Mouse (Mus musculus) urinary bladder, postnatal 25 days (tissue): Measurements from ENCODE around the gene Nsg2.

Experiments
- DNase-seq: peaks from one replicate; pipeline ENCODE4 v3.0.0; 2022; ENCODE audit warnings: low spot score

Gene Nsg2

GRCm38 (mm10) chr11:32083462-32083861 is 83.2 kb downstream of the Nsg2 start:
- DNase-seq = no peak

GRCm38 (mm10) chr11:32086525-32086924 is 86.3 kb downstream of the Nsg2 start:
- DNase-seq = no peak

- DNase-seq = no peak
Measured at GRCm38 (mm10) chr11:32087376-32087775, 87.1 kb downstream of the Nsg2 start.

GRCm38 (mm10) chr11:32087779-32088442 is 87.6 kb downstream of the Nsg2 start:
- DNase-seq = no peak

- no peak for DNase-seq
Measured at GRCm38 (mm10) chr11:32095793-32096192, 95.5 kb downstream of the Nsg2 start.

- no peak for DNase-seq
Measured at GRCm38 (mm10) chr11:32096346-32096745, 96.1 kb downstream of the Nsg2 start.

- DNase-seq = no peak
Measured at GRCm38 (mm10) chr11:32101059-32101632, 100.9 kb downstream of the Nsg2 start.

GRCm38 (mm10) chr11:32102976-32103375 is 102.7 kb downstream of the Nsg2 start:
- DNase-seq = no peak

- DNase-seq = no peak
Measured at GRCm38 (mm10) chr11:32104406-32105116, 104.3 kb downstream of the Nsg2 start.

- DNase-seq = no peak
Measured at GRCm38 (mm10) chr11:32105750-32106646, 105.7 kb downstream of the Nsg2 start.

GRCm38 (mm10) chr11:32106647-32106985 is 106.4 kb downstream of the Nsg2 start:
- no peak for DNase-seq

- DNase-seq = no peak
Measured at GRCm38 (mm10) chr11:32108441-32108840, 108.2 kb downstream of the Nsg2 start.
